14 mouse cellular contexts compared by ENCODE assay signal in genomic region chr13:119681161-119681560, GRCm38 (mm10). TPM values are rescaled to one million over a fixed set of nuclear protein-coding genes. Genes with fewer than 3 reads are reported as not detected.
"Had no signal": no experiment of that assay in that cellular context is flagged by ENCODE, and none has a peak within 500 bp of the region (broad histone marks: within the 10 kb centered on the region; RNA-seq: fewer than 3 reads in every experiment).

No protein-coding gene starts in this region.

- H3K27me3 ChIP-seq: limb, embryonic 13.5 days; midbrain, embryonic 15.5 days had no signal

- H3K4me1 ChIP-seq: midbrain, embryonic 10.5 days; midbrain, embryonic 15.5 days had no signal

- H3K9me3 ChIP-seq: limb, embryonic 13.5 days; midbrain, embryonic 10.5 days; midbrain, embryonic 15.5 days had no signal

- H3K9ac ChIP-seq: limb, embryonic 13.5 days; liver, embryonic 14.5 days; midbrain, embryonic 15.5 days had no signal

- ATAC-seq: midbrain, embryonic 15.5 days had no signal

- H3K36me3 ChIP-seq: limb, embryonic 13.5 days; midbrain, embryonic 10.5 days; midbrain, embryonic 15.5 days had no signal

- H3K27ac ChIP-seq: layer of hippocampus, adult 2 months; limb, embryonic 13.5 days; liver, embryonic 14.5 days; midbrain, embryonic 10.5 days; midbrain, embryonic 15.5 days had no signal

- H3K4me2 ChIP-seq: limb, embryonic 13.5 days; midbrain, embryonic 15.5 days had no signal

- H3K4me3 ChIP-seq: layer of hippocampus, adult 2 months; limb, embryonic 13.5 days; midbrain, embryonic 10.5 days; midbrain, embryonic 15.5 days had no signal

- DNase-seq: kidney, adult 18-20 months; kidney, postnatal 10 days; kidney, postnatal 4 days; left cerebral cortex, postnatal 4 days; lung, adult 18-20 months; right cerebral cortex, adult 18-20 months; right cerebral cortex, postnatal 25 days had no signal

RNA-seq across cellular contexts. Expression of gene Ccl28, which starts 57.5 kb away (rescaled TPM):
- polyA plus RNA-seq: kidney, embryonic 14.5 days; liver, adult 2 months had no signal
